In the genomic region with DNA sequence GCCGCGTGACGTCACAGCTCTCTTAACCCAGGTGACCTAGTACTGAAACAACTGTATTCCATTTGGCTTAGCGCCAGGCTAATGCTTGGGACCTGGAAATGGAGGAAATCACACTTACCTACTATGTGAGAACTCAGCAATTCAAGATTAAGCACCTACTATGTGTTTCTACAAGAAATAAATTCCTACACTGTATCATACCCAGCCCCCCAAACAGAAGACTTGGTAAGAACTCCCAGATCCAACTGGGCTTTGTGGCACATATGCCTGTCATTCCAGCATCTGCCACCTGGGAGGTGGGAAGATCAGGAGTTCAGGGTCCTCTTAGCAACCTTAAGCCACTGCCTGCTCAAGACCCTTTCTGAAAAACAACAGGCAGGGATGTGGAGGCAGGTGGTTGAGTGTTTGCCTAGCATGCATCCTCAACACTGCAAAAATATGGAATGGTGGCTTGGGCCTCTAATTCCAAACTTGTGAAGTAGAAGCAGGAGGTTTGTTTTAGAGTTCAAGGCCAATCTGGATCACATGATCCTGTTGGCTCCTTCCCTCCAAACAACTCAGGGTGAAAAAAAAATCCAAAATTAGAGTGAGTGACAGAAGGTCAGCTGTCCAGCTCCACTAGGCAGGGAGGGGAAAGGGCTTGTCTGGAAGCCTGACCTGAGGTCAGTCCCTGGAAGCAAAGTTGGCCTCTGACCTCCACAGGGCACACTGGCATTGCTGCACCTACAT, we compare ENCODE assay signal across 8 mouse cellular contexts. TPM values are rescaled to one million over a fixed set of nuclear protein-coding genes. Genes with fewer than 3 reads are reported as not detected.
DNase-seq lines count a peak whose midpoint lies in the region; ATAC-seq and TF ChIP-seq lines count a peak whose summit lies in the region.

No protein-coding gene starts in this region.

- H3K27ac ChIP-seq in heart, embryonic 10.5 days: peak overlapping the region; percentile 96
- peak overlapping the region; percentile 95 for H3K27ac ChIP-seq in ES-E14 (ENCODE audit: insufficient read depth, low read depth, low read length, poor library complexity, severe bottlenecking)
- 0 out of 2 replicates have a peak overlapping the region, but pooled peaks have one; percentile 76 for H3K27ac ChIP-seq in hindbrain, embryonic 11.5 days (ENCODE audit: low read depth, low read length)
- H3K27ac ChIP-seq in midbrain, embryonic 10.5 days (replicated peaks): peak overlapping the region; percentile 90

- peaks cover 55% of the 10 kb centered on the region for H3K4me1 ChIP-seq in heart, embryonic 10.5 days
- peaks cover 25 to 27% of the 10 kb centered on the region in 2 experiments for H3K4me1 ChIP-seq in ES-E14 (ENCODE audit: control insufficient read depth in 2 of 2, insufficient read depth in 2 of 2, low read length in 2 of 2, poor library complexity in 1 of 2)
- H3K4me1 ChIP-seq in hindbrain, embryonic 11.5 days (replicated peaks; ENCODE audit: control insufficient read depth, insufficient read depth, low read length): peaks cover 2% of the 10 kb centered on the region
- H3K4me1 ChIP-seq in midbrain, embryonic 10.5 days: peaks cover 44% of the 10 kb centered on the region

- 2% methylated on average over 4 of the region's 4 CpGs for WGBS in heart, embryonic 10.5 days
- 1% methylated on average over 4 of the region's 4 CpGs for WGBS in hindbrain, embryonic 11.5 days
- WGBS in midbrain, embryonic 10.5 days: under 1% methylated on average over 4 of the region's 4 CpGs

- H3K4me3 ChIP-seq in heart, embryonic 10.5 days: peak overlapping the region; percentile 93
- H3K4me3 ChIP-seq in ES-E14 (ENCODE audit: insufficient read depth in 1 of 2, low read depth in 1 of 2, low read length in 2 of 2, poor library complexity in 1 of 2, severe bottlenecking in 1 of 2): peak overlapping the region; percentile 86 to 91
- peak overlapping the region; percentile 78 for H3K4me3 ChIP-seq in hindbrain, embryonic 11.5 days (ENCODE audit: low read depth, low read length)
- H3K4me3 ChIP-seq in midbrain, embryonic 10.5 days: peak overlapping the region; percentile 89

- in situ Hi-C loops in ES-E14 (cut with MboI; ENCODE audit: low sequenced_read_pairs in 2 of 2, unreplicated experiment in 2 of 2): no loop called here

- peak; percentile 6; the same call in 1 of the 2 replicates for ATAC-seq in hindbrain, embryonic 11.5 days (ENCODE audit: low FRiP score)
- no peak for ATAC-seq in frontal cortex, adult (ENCODE audit: low TSS enrichment)

- no peaks in the 10 kb centered on the region for H3K9me3 ChIP-seq in heart, embryonic 10.5 days
- no peaks in the 10 kb centered on the region for H3K9me3 ChIP-seq in ES-E14 (ENCODE audit: control insufficient read depth, insufficient read depth, low read depth, low read length)
- no peaks in the 10 kb centered on the region for H3K9me3 ChIP-seq in hindbrain, embryonic 11.5 days (ENCODE audit: control insufficient read depth, low read length)
- H3K9me3 ChIP-seq in midbrain, embryonic 10.5 days (replicated peaks): no peaks in the 10 kb centered on the region

- H3K36me3 ChIP-seq in heart, embryonic 10.5 days: no peaks in the 10 kb centered on the region
- H3K36me3 ChIP-seq in ES-E14 (ENCODE audit: control insufficient read depth, insufficient read depth, low read length, poor library complexity, severe bottlenecking): 0 out of 2 replicates have a peak, but pooled peaks cover 4% of the 10 kb centered on the region
- no peaks in the 10 kb centered on the region for H3K36me3 ChIP-seq in hindbrain, embryonic 11.5 days (ENCODE audit: control insufficient read depth, insufficient read depth, low read length)
- no peaks in the 10 kb centered on the region for H3K36me3 ChIP-seq in midbrain, embryonic 10.5 days

- intact Hi-C loops in heart, postnatal 10 days (cut with DNase I): loop anchor here (1.0 kb wide), 1 partner anchor 23 kb away; no protein-coding TSS in a partner anchor

- H3K9ac ChIP-seq in ES-E14 (ENCODE audit: insufficient read depth, low read depth, low read length, poor library complexity, severe bottlenecking): peak overlapping the region; percentile 83
- H3K9ac ChIP-seq in hindbrain, embryonic 11.5 days (ENCODE audit: low read depth, low read length): peak overlapping the region; percentile 73

- no peak for DNase-seq in heart, embryonic 10.5 days (ENCODE audit: low spot score)
- DNase-seq in heart, postnatal 10 days: no peak
- peak; percentile 45 for DNase-seq in ES-E14 (ENCODE audit: low read depth, low spot score)
- no peak for DNase-seq in hindbrain, embryonic 11.5 days (ENCODE audit: low spot score)
- DNase-seq in midbrain, embryonic 10.5 days (ENCODE audit: low spot score): peak; percentile 32
- DNase-seq in right cerebral cortex, postnatal 14 days: no peak
- DNase-seq in right cerebral cortex, postnatal 10 days (ENCODE audit: low spot score in 2 of 2): no peak

- H3K27me3 ChIP-seq in heart, embryonic 10.5 days (ENCODE audit: insufficient read depth, poor library complexity, severe bottlenecking): no peaks in the 10 kb centered on the region
- H3K27me3 ChIP-seq in hindbrain, embryonic 11.5 days (ENCODE audit: control insufficient read depth, insufficient read depth, low read length): no peaks in the 10 kb centered on the region
- H3K27me3 ChIP-seq in midbrain, embryonic 10.5 days (ENCODE audit: low read depth, poor library complexity, severe bottlenecking): peaks cover 14% of the 10 kb centered on the region

- peak overlapping the region; percentile 98 for H3K4me2 ChIP-seq in hindbrain, embryonic 11.5 days (replicated peaks; ENCODE audit: low read depth, low read length)

TF ChIP-seq in ES-E14, 5 proteins besides CTCF, POLR2A, EP300 and RAD21:
- TF ChIP-seq MAFK (IDR thresholded peaks at IDR 0.05; ENCODE audit: insufficient read depth, low read depth, low read length) (no peak), CHD2 (IDR thresholded peaks at IDR 0.05; ENCODE audit: low read depth, low read length) (peak; percentile 40; the same call in 1 of the 2 replicates), ZNF384 (IDR thresholded peaks at IDR 0.05; ENCODE audit: low read depth, low read length) (no peak), ZC3H11A (IDR thresholded peaks at IDR 0.05; ENCODE audit: borderline replicate concordance, low read depth, low read length) (no peak), HCFC1 (IDR thresholded peaks at IDR 0.05; ENCODE audit: borderline replicate concordance, insufficient read depth, low read length) (no peak)
TF ChIP-seq in ES-E14: peak in this region for 1.

RNA-seq across cellular contexts. Expression of gene S1pr2, which starts 0.5 kb away (rescaled TPM):
- polyA plus RNA-seq in heart, embryonic 10.5 days (2016; fragmentation: Nextera tagmentation; extraction: Ambion mirVana): 25.1 and 34.6 TPM in 2 replicates
- 10 to 100 TPM; 10.2 to 11.0 TPM for total RNA-seq in heart, postnatal 10 days (2021)
- total RNA-seq in ES-E14 (2012; rRNA removed): 35.7 and 62.4 TPM in 2 replicates
- polyA plus RNA-seq in hindbrain, embryonic 11.5 days (2014; fragmentation: Nextera tagmentation; extraction: Ambion mirVana): 23.4 TPM in 2 replicates
- polyA plus RNA-seq in midbrain, embryonic 10.5 days (2016; fragmentation: Nextera tagmentation; extraction: Ambion mirVana): 19.1 and 22.1 TPM in 2 replicates

RNA-seq across cellular contexts. Expression of gene Dnmt1, which starts 17.4 kb away (rescaled TPM):
- polyA plus RNA-seq in heart, embryonic 10.5 days (2016; fragmentation: Nextera tagmentation; extraction: Ambion mirVana): 105 and 110 TPM in 2 replicates
- 10 to 100 TPM; 28.9 to 30.6 TPM for total RNA-seq in heart, postnatal 10 days (2021)
- total RNA-seq in ES-E14 (2012; rRNA removed): 122 and 124 TPM in 2 replicates
- polyA plus RNA-seq in hindbrain, embryonic 11.5 days (2014; fragmentation: Nextera tagmentation; extraction: Ambion mirVana): 65.6 and 82.9 TPM in 2 replicates
- 141 and 145 TPM in 2 replicates for polyA plus RNA-seq in midbrain, embryonic 10.5 days (2016; fragmentation: Nextera tagmentation; extraction: Ambion mirVana)

RNA-seq across cellular contexts. Expression of gene Mrpl4, which starts 25.4 kb away (rescaled TPM):
- polyA plus RNA-seq in heart, embryonic 10.5 days (2016; fragmentation: Nextera tagmentation; extraction: Ambion mirVana): 157 and 162 TPM in 2 replicates
- 100 to 1,000 TPM; 103 to 104 TPM for total RNA-seq in heart, postnatal 10 days (2021)
- 80.8 and 89.5 TPM in 2 replicates for total RNA-seq in ES-E14 (2012; rRNA removed)
- 120 and 132 TPM in 2 replicates for polyA plus RNA-seq in hindbrain, embryonic 11.5 days (2014; fragmentation: Nextera tagmentation; extraction: Ambion mirVana)
- polyA plus RNA-seq in midbrain, embryonic 10.5 days (2016; fragmentation: Nextera tagmentation; extraction: Ambion mirVana): 141 and 143 TPM in 2 replicates

RNA-seq across cellular contexts. Expression of gene Icam1, which starts 38.7 kb away (rescaled TPM):
- polyA plus RNA-seq in heart, embryonic 10.5 days (2016; fragmentation: Nextera tagmentation; extraction: Ambion mirVana): 7.7 and 9.7 TPM in 2 replicates
- 1 to 10 TPM; 8.9 to 9.5 TPM for total RNA-seq in heart, postnatal 10 days (2021)
- total RNA-seq in ES-E14 (2012; rRNA removed): 153 and 310 TPM in 2 replicates
- polyA plus RNA-seq in hindbrain, embryonic 11.5 days (2014; fragmentation: Nextera tagmentation; extraction: Ambion mirVana): 4.3 and 4.5 TPM in 2 replicates
- polyA plus RNA-seq in midbrain, embryonic 10.5 days (2016; fragmentation: Nextera tagmentation; extraction: Ambion mirVana): 4.5 and 4.9 TPM in 2 replicates

RNA-seq across cellular contexts. Expression of gene Icam4, which starts 52.0 kb away (rescaled TPM):
- polyA plus RNA-seq in heart, embryonic 10.5 days (2016; fragmentation: Nextera tagmentation; extraction: Ambion mirVana): 15.2 and 19.9 TPM in 2 replicates
- under 1 TPM; 0.53 to 0.79 TPM for total RNA-seq in heart, postnatal 10 days (2021)
- total RNA-seq in ES-E14 (2012; rRNA removed): 1.5 and 3.1 TPM in 2 replicates
- 5.4 and 5.7 TPM in 2 replicates for polyA plus RNA-seq in hindbrain, embryonic 11.5 days (2014; fragmentation: Nextera tagmentation; extraction: Ambion mirVana)
- polyA plus RNA-seq in midbrain, embryonic 10.5 days (2016; fragmentation: Nextera tagmentation; extraction: Ambion mirVana): 5.6 and 5.9 TPM in 2 replicates

Comparison
In these comparisons a context has a peak if more than half of its experiments do, and no peak if none do; other contexts are left out.
1. DNase-seq: peak in ES-E14 (single experiment) and midbrain, embryonic 10.5 days (single experiment); none in heart, embryonic 10.5 days (single experiment), heart, postnatal 10 days (0 of 2), hindbrain, embryonic 11.5 days (single experiment), right cerebral cortex, postnatal 14 days (single experiment) and right cerebral cortex, postnatal 10 days (0 of 2).
2. Peak in every context shown above with its lines, with median percentiles within 50 percentile points of each other: H3K27ac ChIP-seq and H3K4me3 ChIP-seq.